Mouse (Mus musculus) adrenal gland, postnatal 14 days (tissue): ENCODE data around the gene Wsb2. TPM values are rescaled to one million over a fixed set of nuclear protein-coding genes. Genes with fewer than 3 reads are reported as not detected.
"Not testable (repeated sequence)": the region's sequence is repeated elsewhere in the genome, so short reads cannot be mapped to it uniquely, and the experiment has no call there.

Source experiments
- DNase-seq: peaks from one replicate; pipeline ENCODE4 v3.0.0; 2021; ENCODE audit warnings: mixed read lengths
- total RNA-seq: library from RNA; stranded (reverse); gene quantifications from 2 replicates; pipeline ENCODE4 v1.2.3, GENCODE M21; 2021

Gene Wsb2
- total RNA-seq, 1 experiment from 2014 or later, result 100 TPM

DNA sequence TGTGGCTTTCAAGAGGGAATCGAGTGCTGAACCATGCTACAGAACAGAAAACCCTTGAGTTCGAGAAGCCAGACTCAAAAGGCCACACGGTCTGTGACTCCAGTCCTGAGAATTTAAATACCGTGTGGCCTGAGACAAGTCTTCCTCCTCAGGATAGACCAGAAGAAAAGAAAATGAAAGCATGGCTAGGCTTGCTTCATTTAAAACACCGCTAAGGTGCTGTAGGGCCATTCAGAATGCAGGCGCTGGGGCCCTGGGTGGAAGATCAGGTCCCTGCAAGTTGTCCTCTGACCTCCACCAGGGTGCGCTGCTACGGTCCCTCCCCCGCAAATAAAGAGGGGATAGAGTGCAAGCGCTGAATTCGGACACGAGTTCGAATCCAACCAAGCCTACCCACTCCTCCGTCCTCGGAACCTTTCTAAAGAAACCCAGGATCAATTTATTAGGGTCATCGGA lies 31.2 kb downstream of the Wsb2 start:
- peak; percentile 79 for DNase-seq

DNA sequence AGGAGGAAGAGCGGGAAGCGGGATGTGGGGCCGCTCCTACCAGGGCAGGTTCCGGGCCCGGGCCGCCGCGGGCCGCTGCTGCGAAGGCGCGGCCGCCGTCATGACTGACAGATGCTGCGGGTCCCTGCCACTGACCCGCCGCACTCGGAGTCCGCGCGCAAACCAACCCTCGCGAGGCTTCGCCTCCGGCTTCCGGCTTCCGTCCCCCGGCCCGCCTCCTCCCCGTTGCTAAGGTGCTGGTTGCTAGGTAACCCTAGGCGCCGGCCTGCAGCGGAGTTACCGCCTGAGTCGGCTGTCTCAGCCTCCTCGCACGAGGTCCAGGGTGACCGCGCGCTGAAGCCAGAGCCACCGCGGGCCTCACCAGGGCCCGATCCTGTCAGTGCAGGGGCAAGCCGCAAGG lies 31.8 kb downstream of the Wsb2 start, which contains the start of gene Rfc5:
Gene Rfc5, minus strand, starts transcription at position 171 of the 400 bp plus-strand sequence.
- peak; percentile 99 for DNase-seq

DNA sequence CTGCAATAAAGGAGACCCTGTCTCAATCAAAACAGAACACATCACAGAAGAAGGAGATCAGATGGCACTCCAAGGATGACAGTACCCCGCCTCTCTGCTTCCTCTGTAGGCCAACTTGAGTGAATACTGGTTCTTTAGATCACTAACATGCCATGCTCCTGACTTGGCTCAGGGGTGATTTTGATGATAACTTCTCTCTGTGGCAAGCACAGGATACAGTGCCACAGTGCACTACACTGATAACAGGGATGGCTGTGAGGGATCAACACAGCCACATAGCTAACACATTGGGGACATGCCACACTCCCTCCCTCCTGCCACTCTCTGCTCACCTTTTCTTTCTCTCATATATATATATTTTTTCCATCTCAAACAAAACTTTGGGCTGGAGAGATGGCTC lies 33.8 kb downstream of the Wsb2 start:
- no peak for DNase-seq

DNA sequence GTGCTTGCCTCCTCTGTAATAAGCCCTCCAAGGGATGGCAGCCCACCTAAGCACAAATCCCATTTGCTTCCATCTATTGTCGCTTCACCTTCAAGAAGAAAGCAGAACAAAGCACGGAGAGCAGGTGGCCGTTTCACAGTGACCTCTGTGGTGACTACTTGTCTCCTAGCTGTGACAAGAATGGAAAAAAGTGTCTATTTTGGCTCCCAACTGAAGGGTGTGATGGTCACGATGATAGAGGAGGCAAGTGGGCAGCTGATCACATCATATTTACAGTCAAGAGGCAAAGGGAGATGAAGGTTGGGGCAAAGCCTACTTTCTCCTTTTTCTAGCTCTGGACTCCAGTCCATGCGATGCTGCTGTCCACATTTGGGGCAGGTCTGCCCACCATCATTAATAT lies 38.7 kb downstream of the Wsb2 start:
- no peak for DNase-seq

DNA sequence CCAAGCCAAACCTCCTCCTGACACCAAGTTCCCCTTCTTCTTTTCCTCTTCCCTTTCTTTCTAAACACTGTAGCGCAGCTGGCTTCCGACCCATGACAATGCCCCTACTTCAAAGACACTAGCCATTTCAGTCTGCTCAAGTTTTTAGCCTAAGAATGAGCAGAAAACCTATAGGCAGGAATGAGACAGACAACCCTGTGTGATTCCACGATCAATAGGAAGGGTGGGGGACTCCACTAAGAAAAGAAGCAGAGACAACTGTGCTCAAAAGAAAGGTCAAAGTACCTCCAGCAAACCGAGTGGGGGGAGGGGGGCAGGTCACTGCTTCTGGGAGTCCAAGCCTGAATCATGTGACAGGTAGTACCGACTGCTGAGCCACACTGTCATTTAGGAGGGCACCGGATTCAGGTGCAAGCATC lies 39.5 kb downstream of the Wsb2 start:
- DNase-seq, result no peak

DNA sequence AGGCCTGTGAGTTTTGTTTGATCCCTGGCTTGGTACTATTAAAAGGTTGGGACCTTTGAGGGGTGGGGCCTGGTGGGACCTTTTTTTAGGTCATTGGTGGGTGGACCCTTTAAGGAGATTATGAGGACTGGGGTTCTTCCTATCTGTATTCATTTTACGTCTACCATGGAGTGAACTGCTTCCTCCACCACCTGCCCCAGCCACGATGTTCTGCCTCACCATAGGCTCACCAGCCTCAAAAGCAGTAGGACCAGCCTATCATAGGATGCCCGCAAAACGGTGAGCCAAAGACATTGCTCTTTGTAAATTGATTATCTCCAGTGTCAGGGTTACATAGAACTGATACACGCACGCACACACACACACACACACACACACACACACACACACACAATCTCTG lies 40.3 kb downstream of the Wsb2 start:
- no peak for DNase-seq

DNA sequence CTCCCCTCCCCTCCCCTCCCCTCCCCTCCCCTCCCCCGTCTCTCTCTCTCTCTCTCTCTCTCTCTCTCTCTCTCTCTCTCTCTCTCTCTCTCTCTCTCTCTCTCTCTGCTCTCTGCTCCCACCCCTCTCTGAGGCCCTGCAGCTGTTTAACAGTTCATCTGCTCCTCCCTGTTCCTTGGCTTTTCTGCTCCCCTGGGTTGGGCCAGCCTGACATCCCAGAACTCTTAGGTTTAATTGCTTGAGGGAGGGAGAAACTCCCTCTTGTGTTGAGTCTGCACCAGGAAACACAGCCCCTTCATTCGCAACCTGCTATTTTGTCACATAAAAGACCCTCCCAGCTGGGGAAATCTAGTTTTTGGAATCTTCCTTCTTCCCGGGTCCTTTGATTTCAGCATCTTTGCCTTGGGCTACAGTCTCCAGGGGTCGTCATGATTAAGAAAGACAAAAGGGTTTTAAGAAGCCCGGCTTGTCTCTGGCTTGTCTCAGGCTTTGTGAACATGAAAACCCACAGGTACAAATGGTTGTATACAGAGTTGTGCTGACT lies 41.0 kb downstream of the Wsb2 start:
- DNase-seq, result no peak

DNA sequence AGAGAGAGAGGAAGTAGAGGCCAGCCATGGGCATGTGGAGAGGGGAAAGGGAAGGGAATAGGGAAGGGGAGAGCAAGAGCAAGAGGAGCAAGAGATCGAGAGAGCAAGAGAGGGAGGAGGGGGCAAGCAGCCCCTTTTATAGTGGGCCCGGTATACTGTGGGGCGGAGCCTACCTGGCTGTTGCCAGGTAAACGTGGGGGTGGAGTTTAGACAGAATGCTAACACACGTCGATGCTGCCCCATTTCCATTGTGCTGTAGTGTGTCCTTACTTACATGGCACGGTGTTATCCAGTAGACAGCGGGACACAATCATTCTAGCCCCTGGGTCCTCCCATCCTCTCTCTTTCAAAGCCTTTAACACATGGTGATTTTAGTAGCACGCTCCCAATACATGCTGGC lies 42.2 kb downstream of the Wsb2 start:
- DNase-seq, result no peak

DNA sequence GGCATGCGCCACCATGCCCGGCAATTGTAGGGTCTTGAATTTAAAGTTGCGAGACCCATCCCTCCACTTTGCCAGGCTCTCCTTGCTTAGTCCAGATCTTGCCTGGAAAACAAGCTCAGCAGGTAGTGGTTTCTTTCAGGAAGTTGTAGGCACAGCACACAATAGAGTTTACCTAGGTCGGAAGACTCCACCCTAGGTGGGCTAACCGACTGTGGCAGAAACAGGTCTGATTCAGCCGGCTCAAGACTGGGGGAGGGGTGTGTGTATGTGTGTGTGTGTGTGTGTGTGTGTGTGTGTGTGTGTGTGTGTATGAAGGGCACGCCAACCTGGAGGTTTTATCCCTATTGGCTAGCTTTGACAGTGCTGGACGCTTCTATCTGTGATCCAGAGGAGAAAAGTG lies 46.5 kb downstream of the Wsb2 start:
- DNase-seq, result no peak

DNA sequence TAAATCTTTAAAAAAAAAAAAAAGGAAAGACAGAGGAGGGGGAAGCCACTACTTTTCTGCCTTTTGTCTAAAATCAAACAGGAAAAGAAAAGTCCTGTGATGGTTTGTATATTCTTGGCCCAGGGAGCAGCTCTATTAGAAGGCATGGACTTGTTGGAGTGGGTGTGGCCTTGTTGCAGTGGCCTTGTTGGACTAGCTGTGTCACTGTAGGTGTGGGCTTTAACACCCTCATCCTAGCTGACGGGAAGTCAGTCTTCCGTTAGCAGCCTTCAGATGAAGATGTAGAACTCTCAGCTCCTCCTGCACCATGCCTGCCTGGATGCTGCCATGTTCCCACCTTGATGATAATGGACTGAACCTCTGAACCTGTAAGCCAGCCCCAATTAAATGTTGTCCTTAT lies 47.6 kb downstream of the Wsb2 start:
- DNase-seq, result not testable (repeated sequence)

DNA sequence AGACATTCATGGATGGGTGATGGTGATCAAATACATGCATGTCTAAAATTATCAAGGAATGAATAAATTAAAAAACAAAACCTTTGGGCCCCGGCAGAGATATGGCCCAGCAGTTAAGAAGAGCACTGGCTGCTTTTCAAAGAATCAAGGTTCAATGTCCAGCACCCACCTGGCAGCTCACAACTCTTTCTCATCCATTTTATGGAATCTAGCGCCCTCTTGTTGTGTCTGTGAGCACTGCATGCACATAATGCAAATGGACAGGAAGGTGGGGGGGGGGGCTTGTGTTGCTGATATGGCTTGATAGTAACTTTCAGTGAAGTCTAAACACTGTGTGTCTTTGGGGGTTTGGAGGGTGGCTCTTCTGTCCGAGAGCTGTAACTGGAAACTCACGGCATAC lies 51.1 kb downstream of the Wsb2 start:
- peak; percentile 34 for DNase-seq

DNA sequence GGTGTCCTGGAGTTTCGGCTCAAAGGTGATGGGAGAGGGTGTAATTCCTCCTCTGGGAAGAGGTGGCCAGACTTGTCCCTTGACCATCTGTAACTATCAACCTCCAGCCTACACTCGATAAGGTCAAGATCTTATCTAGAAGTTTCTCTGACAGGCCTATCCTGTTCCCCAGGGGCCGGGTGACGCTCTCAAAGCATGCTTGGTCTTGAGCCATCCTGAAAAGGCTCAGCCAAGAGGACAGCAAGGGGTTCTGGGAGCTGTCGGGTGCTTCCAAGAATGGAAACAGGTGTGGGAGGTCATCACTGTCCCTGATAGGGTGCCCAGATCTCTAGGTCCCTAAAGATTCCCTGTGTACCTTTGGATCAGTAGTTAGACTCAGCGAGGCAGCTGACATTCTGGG lies 52.3 kb downstream of the Wsb2 start:
- no peak for DNase-seq

DNA sequence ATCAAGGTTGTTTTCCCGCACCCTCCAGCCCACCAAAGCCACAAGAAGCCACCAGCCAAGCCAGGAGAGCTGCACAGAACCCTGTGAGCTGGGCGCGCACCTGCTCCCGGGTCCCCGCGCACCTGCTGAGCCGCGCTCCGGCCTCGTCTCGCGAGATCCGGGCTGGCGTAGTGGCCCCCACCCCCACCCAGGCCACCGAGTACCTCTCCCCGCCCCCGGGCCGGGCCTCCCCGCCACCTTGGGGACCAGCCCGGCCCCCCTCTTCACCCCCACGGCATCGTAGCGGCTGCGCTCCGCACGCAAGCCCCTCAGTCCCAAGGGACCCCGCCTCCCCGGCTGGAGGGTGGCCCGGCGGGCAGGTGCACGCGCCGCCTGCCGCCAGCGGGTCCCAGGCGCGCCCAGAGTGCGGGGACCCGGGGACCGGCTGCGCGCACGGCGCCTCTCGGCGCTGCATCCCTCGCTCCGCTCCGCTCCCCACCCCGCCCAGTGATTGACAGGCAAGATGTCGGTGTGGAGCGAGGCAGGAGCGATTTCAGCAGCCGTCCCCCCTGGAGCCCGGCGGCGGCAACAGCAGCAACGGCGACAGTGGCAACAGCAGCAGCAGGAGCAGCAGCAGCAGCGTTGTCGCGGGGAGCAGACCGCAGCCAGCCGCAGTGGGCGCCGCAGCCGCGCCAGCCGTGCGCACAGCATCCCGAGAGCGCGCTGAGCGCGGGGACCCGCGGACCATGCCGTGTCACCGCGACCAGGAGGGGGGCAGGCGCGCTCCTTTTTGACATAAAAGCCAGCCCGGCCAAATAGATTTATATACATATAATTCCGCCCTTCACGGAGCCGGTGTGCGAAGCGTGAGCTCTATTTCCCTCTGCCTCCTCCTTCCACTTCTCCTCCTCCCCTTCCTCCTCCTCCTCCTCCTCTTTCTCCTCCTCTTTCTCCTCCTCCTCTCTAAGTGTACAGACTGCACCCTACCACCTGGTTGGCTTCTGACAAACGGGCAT lies 56.7 kb downstream of the Wsb2 start, which contains the start of gene Ksr2:
Gene Ksr2, plus strand, starts transcription at position 494 of the 995 bp plus-strand sequence.
- peak; percentile 75 for DNase-seq

DNA sequence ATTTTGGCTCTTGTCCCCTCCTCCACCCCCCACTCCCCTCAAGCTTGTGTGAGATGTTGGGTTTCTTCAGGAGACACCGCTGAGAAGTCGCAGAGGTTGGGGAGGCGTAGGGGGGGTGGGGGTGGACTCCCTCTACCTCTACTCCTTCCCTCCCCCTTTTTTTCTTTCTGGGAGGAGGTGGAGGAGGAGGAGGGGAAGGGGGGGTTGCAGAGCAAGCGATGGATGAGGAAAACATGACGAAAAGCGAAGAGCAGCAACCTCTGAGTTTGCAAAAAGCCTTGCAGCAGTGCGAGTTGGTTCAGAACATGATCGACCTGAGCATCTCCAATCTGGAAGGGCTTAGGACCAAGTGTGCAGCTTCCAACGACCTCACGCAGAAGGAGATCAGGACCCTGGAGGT lies 57.5 kb downstream of the Wsb2 start:
- no peak for DNase-seq

DNA sequence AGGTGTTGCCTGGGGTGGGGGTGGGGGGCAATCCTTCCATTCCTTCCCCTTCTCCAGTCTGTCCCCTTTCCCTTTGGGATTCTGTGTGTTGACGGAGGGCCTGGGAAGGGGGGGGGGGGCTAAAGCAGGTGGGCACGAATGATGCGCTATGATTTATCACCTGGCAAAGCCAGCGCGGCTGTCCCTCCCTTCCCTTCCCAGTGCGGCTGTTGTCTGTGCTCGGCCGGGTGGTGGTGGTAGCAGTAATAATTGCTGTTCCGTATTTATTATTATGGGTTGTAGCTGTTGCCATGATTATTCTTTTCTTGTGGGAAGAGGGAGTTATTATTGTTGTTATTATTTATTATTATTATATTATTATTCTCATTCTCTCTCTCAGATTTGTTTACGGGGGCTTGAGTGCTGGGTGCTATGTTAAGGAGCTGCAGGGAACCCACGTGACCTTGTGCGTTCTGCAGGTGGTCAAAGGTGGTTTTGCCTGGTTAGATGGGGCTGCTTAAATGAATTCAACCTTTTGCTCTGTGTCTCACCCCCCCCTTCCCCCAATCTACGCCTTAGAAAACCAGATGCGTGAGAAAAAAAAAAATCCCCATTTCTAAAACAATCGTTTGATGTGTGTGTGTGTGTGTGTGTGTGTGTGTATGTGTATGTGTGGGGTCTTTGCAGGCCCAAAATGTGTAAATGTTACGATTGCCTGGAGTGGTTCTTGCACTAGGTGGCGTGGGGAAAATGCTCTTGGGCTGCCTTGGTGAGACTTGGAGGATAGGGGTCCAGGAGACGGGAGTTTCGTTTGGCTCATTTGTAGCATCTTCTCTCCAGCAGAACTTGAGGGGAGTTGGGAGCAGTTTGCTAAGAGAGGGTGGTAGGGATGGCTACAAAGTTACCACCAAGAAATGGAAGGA lies 58.2 kb downstream of the Wsb2 start:
- no peak for DNase-seq

DNA sequence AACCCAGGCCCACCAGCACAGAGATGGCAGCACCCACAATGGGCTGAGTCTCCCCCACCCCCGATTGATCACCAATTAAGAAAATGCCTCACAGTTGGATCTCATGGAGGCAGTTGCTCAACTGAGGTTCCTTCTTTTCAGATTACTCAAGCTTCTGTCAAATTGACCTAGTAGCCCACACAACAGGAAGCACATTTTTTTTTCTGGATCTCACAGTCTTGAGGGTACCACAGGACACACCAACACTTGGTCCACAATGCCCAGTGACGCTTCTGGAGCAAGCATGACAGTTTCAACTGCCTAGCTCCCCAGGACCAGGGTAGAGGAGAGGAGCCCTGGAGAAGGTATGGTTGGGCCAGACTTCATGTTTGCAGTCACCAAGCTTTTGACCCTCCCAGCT lies 60.3 kb downstream of the Wsb2 start:
- DNase-seq, result no peak

Other genes starting within 250 kb of the Wsb2 start
- gene Suds3, start 241.2 kb upstream of the Wsb2 start, total RNA-seq, result 88.4 and 109 TPM in 2 replicates
- 29.8 and 35.4 TPM in 2 replicates for gene Taok3, start 237.2 kb upstream of the Wsb2 start, total RNA-seq
- 832 and 835 TPM in 2 replicates for gene Pebp1, start 69.7 kb upstream of the Wsb2 start, total RNA-seq
- gene Vsig10, start 38.2 kb upstream of the Wsb2 start, total RNA-seq, result 18.5 and 21.6 TPM in 2 replicates
- gene Rfc5, start 31.7 kb downstream of the Wsb2 start, total RNA-seq, result 15.4 and 16.8 TPM in 2 replicates
- 4.7 and 5.2 TPM in 2 replicates for gene Ksr2, start 56.7 kb downstream of the Wsb2 start, total RNA-seq